Mouse (Mus musculus) liver, adult 2 months (tissue): ENCODE data around the gene Recql5. TPM values are rescaled to one million over a fixed set of nuclear protein-coding genes. Genes with fewer than 3 reads are reported as not detected.

Experiments used
- DNase-seq: peaks from one replicate; pipeline ENCODE4 v3.0.0-alpha.2; 2011; ENCODE audit warnings: low read depth, low spot score; ENCODE audit errors: extremely low read depth
- H3K27ac ChIP-seq: fragments of 200-500 bp; replicated peaks from 2 replicates; pipeline ENCODE4 v1.5.1; 2012; ENCODE audit warnings: low read depth, mild to moderate bottlenecking, control low read depth, inconsistent platforms, low read length; ENCODE audit not compliant: insufficient read depth
- H3K27me3 ChIP-seq: fragments of 200-500 bp; 2 replicates; pipeline ENCODE4 v1.6.1; 2012; ENCODE audit warnings: mild to moderate bottlenecking, moderate library complexity, low read length, inconsistent platforms; ENCODE audit not compliant: control insufficient read depth, insufficient read depth
- H3K36me3 ChIP-seq: fragments of 200-500 bp; 2 replicates; pipeline ENCODE4 v1.6.1; 2012; ENCODE audit warnings: low read length, inconsistent platforms; ENCODE audit not compliant: control insufficient read depth, insufficient read depth
- H3K4me1 ChIP-seq: fragments of 200-500 bp; 2 replicates; pipeline ENCODE4 v1.6.1; 2011; ENCODE audit warnings: low read length; ENCODE audit not compliant: control insufficient read depth, insufficient read depth
- H3K4me3 ChIP-seq: fragments of 200-500 bp; 2 replicates; pipeline ENCODE4 v1.5.1; 2011; ENCODE audit warnings: low read depth, mild to moderate bottlenecking, control low read depth, low read length, moderate library complexity; ENCODE audit not compliant: insufficient read depth
- H3K79me2 ChIP-seq: fragments of 200-500 bp; 2 replicates; pipeline ENCODE4 v1.6.1; 2012; ENCODE audit warnings: inconsistent platforms, mild to moderate bottlenecking, low read length, moderate library complexity; ENCODE audit not compliant: control insufficient read depth, insufficient read depth
- H3K9ac ChIP-seq: fragments of 200-500 bp; 2 replicates; pipeline ENCODE4 v1.6.1; 2012; ENCODE audit warnings: low read depth, mild to moderate bottlenecking, control low read depth, inconsistent platforms, low read length
- CTCF ChIP-seq: fragments of 200-500 bp; IDR thresholded peaks from 2 replicates; pipeline ENCODE4 v1.5.1; 2011; ENCODE audit warnings: low read depth, low read length, control low read depth
- POLR2A ChIP-seq: fragments of 200-500 bp; IDR thresholded peaks from 2 replicates; pipeline ENCODE4 v1.6.1; 2011; ENCODE audit warnings: low read length, control low read depth; ENCODE audit not compliant: insufficient read depth; ENCODE audit errors: extremely low read depth
- WGBS: fragments of 180-500 bp; shearing (Covaris S2); methylation state at CpG from one replicate; pipeline ENCODE4 v1.1.7; 2018; 5-methylcytosine and 5-hydroxymethylcytosine counted together
- polyA plus RNA-seq: library from polyadenylated mRNA; depleted of rRNA; stranded (reverse); fragments of >200 nt; gene quantifications from 2 replicates; pipeline ENCODE4 v1.2.3, GENCODE M21; 2012
- total RNA-seq: library from RNA; depleted of rRNA; stranded (reverse); fragments of >200 nt; gene quantifications from 2 replicates; pipeline ENCODE4 v1.2.3, GENCODE M21; 2014

The Recql5 gene
- total and polyA plus RNA-seq, 2 experiments: 8.2 to 12.3 TPM

GRCm38 (mm10) chr11:115971016-115971415 is 37.7 kb upstream of the Recql5 start:
- WGBS: 88% methylated on average over 6 of the region's 6 CpGs
- no peak overlapping the region for H3K27ac ChIP-seq
- no peak overlapping the region for H3K4me3 ChIP-seq
- TF ChIP-seq POLR2A: no peak
- no peak for TF ChIP-seq CTCF
- H3K79me2 ChIP-seq: no peaks in the 10 kb centered on the region
- no peaks in the 10 kb centered on the region for H3K36me3 ChIP-seq
- no peaks in the 10 kb centered on the region for H3K4me1 ChIP-seq
- no peak for DNase-seq
- H3K27me3 ChIP-seq: peaks cover 5% of the 10 kb centered on the region; the same call in 1 of the 2 replicates
- no peak overlapping the region for H3K9ac ChIP-seq

DNA sequence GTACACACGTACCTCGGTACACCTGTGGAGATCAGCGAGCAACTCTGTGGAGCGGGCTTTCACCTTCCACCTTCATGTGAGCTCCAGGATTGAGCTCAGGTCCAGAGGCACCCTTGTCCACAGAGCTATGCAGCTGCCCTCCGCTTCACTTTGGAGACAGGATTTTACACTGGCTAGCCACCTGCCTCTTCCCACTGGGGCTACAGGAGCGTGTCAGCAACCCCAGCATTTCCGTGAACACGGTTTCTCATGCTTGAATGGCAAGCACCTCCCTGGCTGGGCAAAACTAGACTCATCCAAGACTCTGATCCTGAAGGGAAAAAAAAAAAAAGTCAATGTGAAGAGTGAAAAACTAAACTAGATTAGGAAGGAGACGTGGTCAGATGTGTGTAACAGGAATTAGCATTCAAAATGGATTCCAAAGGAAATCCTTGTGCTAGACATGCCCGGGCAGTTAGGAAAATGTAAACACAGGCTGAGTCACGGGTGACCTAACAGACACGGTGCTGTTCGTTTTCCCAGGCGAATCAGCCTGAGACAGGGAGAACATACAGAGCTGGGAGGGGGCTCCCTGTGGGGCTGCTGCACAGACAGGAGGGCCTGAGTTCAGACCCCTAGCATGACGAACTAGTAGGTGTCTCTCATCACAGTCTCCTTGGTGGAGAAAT is 36.9 kb upstream of the Recql5 start:
- no peaks in the 10 kb centered on the region for H3K4me1 ChIP-seq
- H3K27ac ChIP-seq: no peak overlapping the region
- no peak overlapping the region for H3K9ac ChIP-seq
- H3K27me3 ChIP-seq: peaks cover 5% of the 10 kb centered on the region; the same call in 1 of the 2 replicates
- TF ChIP-seq POLR2A: no peak
- TF ChIP-seq CTCF: no peak
- H3K36me3 ChIP-seq: no peaks in the 10 kb centered on the region
- no peak for DNase-seq
- no peak overlapping the region for H3K4me3 ChIP-seq
- WGBS: 59% methylated on average over 15 of the region's 15 CpGs
- no peaks in the 10 kb centered on the region for H3K79me2 ChIP-seq

GRCm38 (mm10) chr11:115968731-115969405 is 35.6 kb upstream of the Recql5 start:
- H3K36me3 ChIP-seq: no peaks in the 10 kb centered on the region; the same call in 1 of the 2 replicates
- TF ChIP-seq CTCF: no peak
- TF ChIP-seq POLR2A: no peak
- no peaks in the 10 kb centered on the region for H3K79me2 ChIP-seq
- WGBS: 69% methylated on average over 5 of the region's 5 CpGs
- no peak overlapping the region for H3K9ac ChIP-seq
- no peak overlapping the region for H3K4me3 ChIP-seq
- H3K27me3 ChIP-seq: no peaks in the 10 kb centered on the region
- no peak for DNase-seq
- H3K27ac ChIP-seq: no peak overlapping the region
- no peaks in the 10 kb centered on the region for H3K4me1 ChIP-seq

DNA sequence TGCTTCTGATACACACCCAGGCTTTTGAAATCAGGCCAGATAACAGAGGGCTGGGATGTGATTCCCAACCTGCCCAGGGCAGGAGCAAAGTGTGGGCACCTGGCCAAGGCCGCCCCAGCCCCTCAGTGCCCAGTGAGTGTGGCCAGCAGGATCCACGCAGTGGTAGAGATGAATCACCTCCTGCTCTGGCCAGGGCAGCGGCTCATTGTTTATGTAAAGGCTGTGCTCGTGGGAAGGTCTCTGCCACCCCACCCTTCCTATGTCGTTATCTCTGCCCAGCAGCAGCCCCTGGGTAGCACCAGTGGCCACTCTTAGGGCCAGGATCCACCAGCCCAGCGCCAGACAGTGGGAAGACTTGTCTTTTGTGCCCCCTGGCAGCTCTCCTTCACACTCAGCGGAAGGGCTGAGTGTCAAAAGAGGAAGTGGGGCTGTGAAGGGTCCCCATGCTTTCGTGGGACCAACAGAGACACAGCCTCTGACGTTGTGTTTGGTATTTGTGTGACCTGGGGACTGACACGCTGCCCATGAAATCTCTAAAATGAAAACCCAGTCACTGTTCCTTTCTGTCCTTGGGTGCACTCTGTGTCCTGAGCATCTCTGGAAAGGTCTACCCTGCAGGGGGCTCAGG is 31.8 kb upstream of the Recql5 start:
- H3K4me1 ChIP-seq: no peaks in the 10 kb centered on the region

DNA sequence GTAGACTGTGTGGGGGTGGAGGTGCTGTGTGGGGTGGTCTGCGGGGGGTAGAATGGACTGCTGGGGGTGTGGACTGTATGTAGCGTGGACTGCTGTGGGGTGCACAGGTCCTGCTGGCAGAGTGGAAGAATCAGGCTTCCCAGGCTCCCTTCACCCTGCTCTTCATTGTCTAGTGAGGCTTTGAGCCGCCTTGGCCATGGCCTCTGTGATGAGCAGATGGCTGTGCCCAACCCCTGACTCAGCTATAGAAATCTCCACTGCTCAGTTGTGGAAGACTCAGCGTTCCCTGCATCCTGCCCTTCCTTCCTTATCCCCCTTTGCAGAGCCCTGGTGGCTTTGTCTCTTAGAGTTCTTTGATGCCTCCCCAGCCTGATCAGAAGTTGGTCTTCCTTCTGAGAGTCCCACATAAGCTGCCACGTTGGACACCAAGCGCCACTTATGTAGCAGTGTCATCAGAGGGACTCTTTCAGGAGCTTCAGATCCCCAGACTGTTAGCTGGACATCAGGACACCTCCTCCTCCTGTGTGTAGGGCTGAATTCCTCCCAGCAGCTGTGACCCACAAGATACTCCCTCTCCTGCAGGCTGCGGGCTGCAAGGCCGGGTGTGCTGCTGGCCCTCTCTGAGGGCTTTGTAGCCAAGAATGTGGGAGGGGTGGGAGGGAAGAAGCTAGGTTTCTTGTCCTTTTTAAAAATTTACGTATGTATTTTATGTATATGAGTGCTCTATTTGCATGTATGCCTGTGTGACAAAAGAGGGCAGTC is 29.6 kb upstream of the Recql5 start:
- Histone ChIP-seq H3K4me1 (no peaks in the 10 kb centered on the region), H3K79me2 (no peaks in the 10 kb centered on the region), H3K27ac (no peak overlapping the region), H3K9ac (no peak overlapping the region), H3K36me3 (peaks cover 10% of the 10 kb centered on the region; the same call in 1 of the 2 replicates), H3K27me3 (no peaks in the 10 kb centered on the region), H3K4me3 (no peak overlapping the region)
- 94% methylated on average over 9 of the region's 9 CpGs for WGBS
- DNase-seq: no peak
- TF ChIP-seq POLR2A (no peak), CTCF (no peak)

More for the DNA sequence above, 31.8 kb upstream of the Recql5 start:
- H3K9ac ChIP-seq: no peak overlapping the region
- DNase-seq: no peak
- H3K79me2 ChIP-seq: no peaks in the 10 kb centered on the region
- H3K36me3 ChIP-seq: peaks cover 7% of the 10 kb centered on the region; the same call in 1 of the 2 replicates
- H3K27ac ChIP-seq: no peak overlapping the region
- no peaks in the 10 kb centered on the region for H3K27me3 ChIP-seq
- 87% methylated on average over 10 of the region's 10 CpGs for WGBS
- no peak overlapping the region for H3K4me3 ChIP-seq
- TF ChIP-seq POLR2A (no peak), CTCF (no peak)
